Mouse (Mus musculus) granulocyte monocyte progenitor cell, adult 5-6 weeks (primary cell): ENCODE data around the gene Afdn. TPM values are rescaled to one million over a fixed set of nuclear protein-coding genes. Genes with fewer than 3 reads are reported as not detected.
"Not testable (repeated sequence)": the region's sequence is repeated elsewhere in the genome, so short reads cannot be mapped to it uniquely, and the experiment has no call there.

Experiments
- ATAC-seq: replicated peaks from 2 replicates; pipeline ENCODE4 v1.8.0; 2016; ENCODE audit warnings: mild to moderate bottlenecking, moderate TSS enrichment, inconsistent platforms; ENCODE audit not compliant: poor library complexity, severe bottlenecking
- total RNA-seq, 2 experiments: library from RNA; stranded (forward) in 1 of 2; stranded (reverse) in 1 of 2; fragments of 200-712, 200-1000 nt in 1 of 2; fragments of >200 nt in 1 of 2; fragmentation: Nextera tagmentation in 1 of 2; gene quantifications; 2 replicates each; pipeline ENCODE4 v1.2.3; 2014 to 2017

The Afdn gene
- total RNA-seq, 2 experiments from 2014 or later, result 2.4 to 3.8 TPM

DNA sequence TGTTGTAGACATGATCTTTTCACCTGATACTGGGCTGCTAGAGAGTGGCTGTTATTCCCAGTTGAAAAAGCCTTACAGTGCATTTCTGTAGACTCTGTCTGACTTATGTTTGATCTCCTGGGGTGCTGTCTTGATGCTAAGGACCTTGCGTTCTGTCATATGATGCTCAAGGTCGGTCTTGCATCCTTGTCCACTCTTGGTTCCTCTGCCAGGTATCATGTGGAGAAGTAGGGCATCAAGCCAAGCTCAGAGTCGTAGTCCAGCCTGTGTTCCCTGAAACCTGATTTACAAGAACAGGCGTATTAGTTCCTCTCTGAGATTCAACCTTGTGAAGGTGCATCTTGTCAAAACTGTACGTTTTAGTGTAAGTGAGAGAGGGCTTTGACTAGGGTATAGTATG lies 105.0 kb downstream of the Afdn start:
- no peak for ATAC-seq

DNA sequence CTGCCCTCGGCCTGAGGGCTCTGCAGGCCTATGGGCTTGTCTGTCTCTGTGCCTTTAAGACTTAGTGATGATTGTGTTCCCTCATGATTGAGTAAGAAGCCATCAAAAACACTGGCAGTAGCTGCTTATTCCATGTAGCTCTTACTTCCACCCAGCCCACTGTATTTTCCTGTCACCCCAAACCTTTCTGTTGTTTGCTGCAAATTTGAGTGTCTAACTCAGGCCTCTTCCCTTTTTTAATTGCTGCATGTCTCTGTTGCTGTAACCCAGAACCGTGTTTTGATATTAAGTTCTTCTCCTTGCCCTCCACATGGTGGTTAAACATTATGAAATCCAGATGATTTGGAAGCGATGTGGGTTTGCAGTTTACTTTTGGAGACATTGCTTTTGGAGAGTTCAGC lies 106.6 kb downstream of the Afdn start:
- ATAC-seq, result peak; percentile 82

- peak; percentile 96 for ATAC-seq
Observed at GRCm38 (mm10) chr17:13867475-13867874, 107.1 kb downstream of the Afdn start.

GRCm38 (mm10) chr17:13870236-13870635 lies 109.9 kb downstream of the Afdn start:
- ATAC-seq, result no peak

DNA sequence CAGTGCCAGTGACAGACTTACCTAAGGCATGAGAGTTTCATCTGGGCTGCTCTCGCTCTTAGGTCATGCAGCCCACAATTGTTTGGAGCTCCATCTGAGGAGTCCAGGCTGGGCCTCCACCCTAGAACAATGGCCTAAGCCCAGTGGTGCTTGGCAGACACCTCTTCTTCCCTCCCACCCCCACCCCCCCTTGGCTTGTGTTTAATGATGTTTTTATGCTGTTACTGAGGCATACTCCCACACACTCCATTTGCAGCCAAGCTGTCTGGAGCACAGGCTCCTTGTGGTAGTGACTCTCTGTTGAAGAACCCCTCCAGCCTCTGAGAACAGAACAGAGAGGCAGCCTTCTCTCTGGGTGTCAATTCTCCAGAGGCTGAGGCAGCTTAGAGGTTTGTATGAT lies 113.9 kb downstream of the Afdn start:
- no peak for ATAC-seq

DNA sequence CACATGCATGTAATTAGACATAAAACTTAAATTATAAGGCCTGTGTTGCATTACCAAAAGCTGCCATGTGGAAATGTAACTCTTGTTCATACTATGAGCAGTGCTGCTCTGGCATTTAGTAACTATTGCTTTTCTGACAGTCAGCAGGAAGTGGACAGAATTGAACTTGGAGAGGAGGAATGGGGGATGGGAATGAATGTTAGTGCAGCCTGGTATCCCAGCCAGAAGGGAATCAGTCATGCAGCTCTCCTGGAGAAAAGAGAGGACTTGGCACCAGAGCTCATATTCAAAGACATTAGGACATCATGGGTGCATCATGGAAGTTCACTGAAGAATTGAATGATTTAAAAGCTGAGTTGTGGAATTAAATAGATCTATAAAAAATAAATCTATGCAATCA lies 117.1 kb downstream of the Afdn start:
- ATAC-seq, result no peak

DNA sequence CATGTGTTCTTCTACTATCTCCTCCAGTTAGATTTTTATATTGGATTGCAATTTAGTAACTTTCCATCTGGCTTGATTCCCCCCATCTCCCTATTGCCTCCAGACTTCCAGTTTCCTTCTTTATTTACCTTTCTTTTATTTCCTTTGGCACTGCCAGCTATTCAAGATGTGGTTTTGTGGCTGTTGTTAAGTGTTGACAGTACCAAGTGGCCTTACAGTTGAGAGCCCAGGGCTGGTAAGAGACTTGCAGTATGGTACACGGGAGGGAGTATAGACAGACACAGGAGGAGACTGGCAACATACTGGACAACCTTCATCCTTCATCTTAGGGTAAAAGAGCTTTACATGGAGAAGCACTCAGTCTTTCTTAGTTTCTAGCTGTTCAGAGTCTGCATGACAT lies 119.4 kb downstream of the Afdn start:
- no peak for ATAC-seq

DNA sequence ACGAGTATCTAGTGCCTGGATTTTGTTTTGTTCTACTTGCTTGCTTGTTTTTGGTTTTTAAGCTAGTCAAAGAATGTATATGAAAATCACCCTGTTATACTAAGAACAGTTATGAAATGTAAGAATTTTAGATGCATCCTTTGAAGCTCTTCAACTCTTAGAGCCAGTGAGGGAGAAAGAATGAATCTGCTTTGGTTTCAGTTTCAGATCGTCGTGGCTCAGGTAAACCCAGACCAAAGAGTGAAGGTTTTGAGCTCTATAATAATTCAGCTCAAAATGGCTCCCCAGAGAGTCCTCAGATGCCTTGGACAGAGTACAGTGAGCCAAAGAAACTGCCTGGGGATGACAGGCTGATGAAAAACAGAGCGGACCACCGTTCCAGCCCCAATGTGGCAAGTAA lies 123.2 kb downstream of the Afdn start:
- ATAC-seq, result no peak

- ATAC-seq, result no peak
Observed at GRCm38 (mm10) chr17:13889818-13890434, 129.6 kb downstream of the Afdn start.

DNA sequence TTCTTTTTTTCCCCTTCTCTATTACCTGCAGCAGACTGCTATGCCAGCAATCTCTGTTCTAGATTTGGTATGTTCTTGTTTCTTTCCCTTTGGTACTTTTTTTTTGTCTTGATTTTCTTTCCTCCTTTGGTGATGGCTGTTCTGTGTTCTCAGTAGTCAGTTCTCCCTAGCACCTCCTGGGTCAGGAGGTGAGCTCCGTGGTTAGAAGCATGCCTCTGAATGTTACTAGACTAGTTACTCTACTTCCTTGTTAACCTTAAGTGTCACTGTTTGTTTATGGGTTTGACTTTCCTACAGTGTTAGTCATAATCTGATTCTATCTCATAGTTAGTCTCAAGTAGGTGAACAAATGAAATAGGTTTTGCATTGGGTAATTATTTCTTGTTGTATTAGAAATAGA lies 130.6 kb downstream of the Afdn start:
- no peak for ATAC-seq

DNA sequence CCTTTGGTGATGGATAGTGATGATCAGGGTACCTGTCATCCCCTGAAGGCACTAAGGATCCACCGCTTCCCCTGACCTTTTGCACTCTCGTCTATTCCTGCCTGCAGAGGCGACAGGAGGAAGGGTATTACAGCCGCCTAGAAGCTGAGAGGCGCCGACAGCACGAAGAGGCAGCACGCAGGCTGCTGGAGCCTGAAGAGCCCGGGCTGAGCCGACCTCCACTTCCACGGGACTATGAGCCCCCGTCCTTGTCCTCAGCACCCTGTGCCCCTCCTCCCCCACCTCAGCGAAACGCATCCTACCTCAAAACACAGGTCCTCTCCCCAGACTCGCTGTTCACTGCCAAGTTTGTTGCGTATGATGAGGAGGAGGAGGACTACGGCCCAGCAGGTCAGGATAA lies 138.5 kb downstream of the Afdn start:
- ATAC-seq, result no peak

- no peak for ATAC-seq
Observed at GRCm38 (mm10) chr17:13899241-13899640, 138.9 kb downstream of the Afdn start.

DNA sequence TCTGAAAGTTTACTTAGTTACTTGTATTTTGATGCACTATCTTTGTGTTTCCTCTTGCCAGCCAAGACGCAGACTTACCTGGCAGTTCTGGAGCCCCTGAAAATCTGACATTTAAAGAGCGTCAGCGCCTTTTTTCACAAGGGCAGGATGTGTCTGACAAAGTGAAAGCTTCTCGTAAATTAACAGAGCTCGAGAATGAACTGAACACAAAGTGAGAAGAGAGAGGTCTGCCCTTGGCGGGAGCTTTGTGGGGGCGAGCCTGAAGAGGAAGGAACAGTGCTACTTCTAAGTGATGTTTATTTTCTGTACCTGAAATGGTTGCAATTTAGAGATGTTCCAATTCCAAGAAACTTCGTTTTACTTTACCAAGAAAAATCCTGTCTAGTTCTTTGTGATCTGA lies 143.5 kb downstream of the Afdn start:
- ATAC-seq, result no peak

GRCm38 (mm10) chr17:13907082-13907481 lies 146.7 kb downstream of the Afdn start:
- ATAC-seq, result no peak

DNA sequence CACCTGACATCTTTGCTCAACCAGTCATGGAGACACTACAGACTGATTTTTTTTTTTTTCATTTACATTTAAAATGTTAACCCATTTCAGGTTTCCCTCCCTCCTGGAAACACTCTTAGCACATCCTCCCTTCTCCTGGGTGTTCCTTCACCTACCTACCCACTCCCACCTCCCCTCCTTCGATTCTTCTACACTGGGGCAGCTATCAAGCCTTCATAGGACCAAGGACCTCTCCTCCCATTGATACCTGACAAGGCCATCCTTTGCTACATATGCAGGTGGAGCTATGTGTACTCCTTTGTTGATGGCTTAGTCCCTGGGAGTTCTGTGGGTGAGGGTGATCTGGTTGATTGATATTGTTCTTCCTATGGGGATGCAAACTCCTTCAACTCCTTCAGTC lies 147.3 kb downstream of the Afdn start:
- ATAC-seq, result no peak

- ATAC-seq, result no peak
Observed at GRCm38 (mm10) chr17:13913951-13914350, 153.6 kb downstream of the Afdn start.

GRCm38 (mm10) chr17:13914531-13914930 lies 154.2 kb downstream of the Afdn start:
- no peak for ATAC-seq

DNA sequence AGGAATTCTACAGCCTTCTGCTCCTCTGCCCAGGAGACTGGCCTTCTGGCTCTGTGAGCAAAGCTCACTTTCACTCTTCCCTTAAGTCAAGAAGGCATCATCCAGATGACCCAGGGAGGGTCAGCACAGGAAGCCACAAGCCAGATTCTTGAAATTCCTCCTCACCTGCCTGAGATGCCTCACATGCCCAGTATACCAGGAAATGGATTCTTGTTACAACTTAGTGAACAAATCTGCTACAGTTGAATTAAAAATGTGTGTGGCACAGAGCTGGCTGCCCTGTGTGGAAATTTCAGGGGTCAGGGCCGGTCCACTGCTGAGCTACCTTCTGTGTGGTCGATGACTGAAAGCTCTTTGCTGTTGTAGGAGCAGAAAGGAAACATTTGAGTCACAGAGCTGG lies 160.4 kb downstream of the Afdn start:
- no peak for ATAC-seq

DNA sequence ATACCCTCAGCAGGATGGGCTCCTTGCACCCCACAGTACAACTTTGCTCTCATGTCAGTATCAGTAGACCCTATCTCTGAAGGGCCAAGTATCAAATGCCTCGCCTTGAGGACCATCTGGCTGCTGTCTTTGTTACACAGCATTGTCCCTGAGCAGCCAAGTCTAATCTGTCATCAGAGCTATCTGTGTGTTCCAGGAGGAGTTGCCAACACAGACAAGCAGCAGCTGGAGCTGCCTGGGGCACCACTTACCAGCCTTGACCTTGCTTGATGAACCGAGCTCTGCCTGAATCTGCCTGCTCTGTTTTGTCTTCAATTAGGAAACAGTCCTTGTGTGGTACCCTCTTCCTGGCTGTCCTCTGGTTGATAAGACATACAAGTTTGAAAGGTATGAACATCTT lies 163.1 kb downstream of the Afdn start:
- no peak for ATAC-seq

- ATAC-seq, result no peak
Observed at GRCm38 (mm10) chr17:13924588-13924987, 164.2 kb downstream of the Afdn start.

GRCm38 (mm10) chr17:13925931-13926330 lies 165.6 kb downstream of the Afdn start:
- ATAC-seq, result no peak

GRCm38 (mm10) chr17:13930421-13930820 lies 170.1 kb downstream of the Afdn start:
- ATAC-seq, result no peak

GRCm38 (mm10) chr17:13935364-13935763 lies 175.0 kb downstream of the Afdn start:
- not testable (repeated sequence) for ATAC-seq
